Mouse (Mus musculus) kidney, postnatal 0 days (tissue): ENCODE results near the gene Tpm3. TPM values are rescaled to one million over a fixed set of nuclear protein-coding genes. Genes with fewer than 3 reads are reported as not detected.

ENCODE experiments used
- ATAC-seq: fragments of 200-750 bp; cut with Nextera tagmentation; replicated peaks from 2 replicates; pipeline ENCODE4 v1.8.0; 2017; ENCODE audit warnings: low read depth, moderate number of reproducible peaks, moderate TSS enrichment, moderate library complexity; ENCODE audit not compliant: low FRiP score
- DNase-seq: peaks from one replicate; pipeline ENCODE4 v3.0.0-alpha.2; 2016; ENCODE audit warnings: low spot score
- H3K27ac ChIP-seq: fragments of 300-500 bp; sonication (generic); 2 replicates; pipeline ENCODE4 v1.5.1; 2014; ENCODE audit warnings: mild to moderate bottlenecking
- H3K27me3 ChIP-seq: fragments of 300-500 bp; sonication (generic); 2 replicates; pipeline ENCODE4 v1.6.1; 2014; ENCODE audit warnings: low read length, mixed read lengths; ENCODE audit not compliant: insufficient read depth
- H3K36me3 ChIP-seq: fragments of 300-500 bp; sonication (generic); 2 replicates; pipeline ENCODE4 v1.6.1; 2014; ENCODE audit warnings: low read length, mixed read lengths; ENCODE audit not compliant: insufficient read depth
- H3K4me1 ChIP-seq: fragments of 300-500 bp; sonication (generic); replicated peaks from 2 replicates; pipeline ENCODE4 v1.6.1; 2014; ENCODE audit warnings: antibody characterized with exemption, low read length, mixed read lengths; ENCODE audit not compliant: insufficient read depth
- H3K4me2 ChIP-seq: fragments of 300-500 bp; sonication (generic); 2 replicates; pipeline ENCODE4 v1.6.1; 2014; ENCODE audit warnings: mild to moderate bottlenecking, low read length, moderate library complexity, mixed read lengths
- H3K4me3 ChIP-seq: fragments of 300-500 bp; sonication (generic); replicated peaks from 2 replicates; pipeline ENCODE4 v1.5.1; 2014; ENCODE audit warnings: low read depth, low read length
- H3K9ac ChIP-seq: fragments of 300-500 bp; sonication (generic); 2 replicates; pipeline ENCODE4 v1.6.1; 2014; ENCODE audit warnings: low read depth, low read length
- H3K9me3 ChIP-seq: fragments of 300-500 bp; sonication (generic); replicated peaks from 2 replicates; pipeline ENCODE4 v1.6.1; 2016; ENCODE audit warnings: low read length, inconsistent platforms, mixed read lengths
- CTCF ChIP-seq: IDR thresholded peaks from 2 replicates; pipeline ENCODE4 v1.5.1; 2016; ENCODE audit warnings: antibody characterized with exemption, low read depth, mild to moderate bottlenecking, moderate library complexity
- WGBS: fragments of 180-500 bp; shearing (Covaris S2); extraction: QIAGEN DNeasy Blood & Tissue Kit; methylation state at CpG from one replicate; pipeline ENCODE4 v1.1.7; 2014; 5-methylcytosine and 5-hydroxymethylcytosine counted together
- microRNA counts: library from miRNA; unstranded; fragments of <30 nt; microRNA quantifications from one replicate; lab custom pipeline; 2015
- microRNA-seq: library from miRNA; unstranded; fragments of <30 nt; microRNA quantifications from one replicate; pipeline ENCODE4, GENCODE M21; 2016
- polyA plus RNA-seq: library from polyadenylated mRNA; unstranded; fragments of >200 nt; fragmentation: Nextera tagmentation; extraction: Ambion mirVana; gene quantifications from 2 replicates; pipeline ENCODE4 v1.2.1, GENCODE M21; 2015

The Tpm3 gene
- polyA plus RNA-seq, 1 experiment from 2014 or later: 352 TPM

DNA sequence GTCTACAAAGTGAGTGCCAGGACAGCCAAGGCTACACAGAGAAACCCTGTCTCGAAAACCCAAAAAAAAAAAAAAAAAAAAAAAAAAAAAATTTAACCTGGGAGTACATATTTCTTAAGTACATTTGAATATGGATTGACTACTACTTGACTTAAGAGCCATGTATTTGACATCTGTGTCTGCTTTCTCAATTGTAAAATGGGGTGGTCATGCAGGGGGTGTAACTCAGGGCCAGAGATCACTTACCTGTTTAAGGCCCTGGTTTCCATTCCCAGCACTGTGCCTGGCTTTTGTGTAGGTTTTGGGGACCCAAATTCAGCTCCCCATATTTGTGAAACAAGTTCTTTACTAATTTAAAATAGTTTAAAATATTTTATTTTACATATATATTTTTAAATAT lies 65.2 kb downstream of the Tpm3 start:
- H3K4me2 ChIP-seq: no peak overlapping the region
- H3K36me3 ChIP-seq: no peaks in the 10 kb centered on the region
- no peaks in the 10 kb centered on the region for H3K27me3 ChIP-seq
- H3K9ac ChIP-seq: no peak overlapping the region
- TF ChIP-seq CTCF: no peak
- H3K4me1 ChIP-seq: no peaks in the 10 kb centered on the region
- DNase-seq (no peak), ATAC-seq (no peak)
- WGBS: 80% methylated on average over 1 of the region's 1 CpGs
- H3K9me3 ChIP-seq: no peaks in the 10 kb centered on the region
- H3K27ac ChIP-seq: no peak overlapping the region
- H3K4me3 ChIP-seq: no peak overlapping the region

DNA sequence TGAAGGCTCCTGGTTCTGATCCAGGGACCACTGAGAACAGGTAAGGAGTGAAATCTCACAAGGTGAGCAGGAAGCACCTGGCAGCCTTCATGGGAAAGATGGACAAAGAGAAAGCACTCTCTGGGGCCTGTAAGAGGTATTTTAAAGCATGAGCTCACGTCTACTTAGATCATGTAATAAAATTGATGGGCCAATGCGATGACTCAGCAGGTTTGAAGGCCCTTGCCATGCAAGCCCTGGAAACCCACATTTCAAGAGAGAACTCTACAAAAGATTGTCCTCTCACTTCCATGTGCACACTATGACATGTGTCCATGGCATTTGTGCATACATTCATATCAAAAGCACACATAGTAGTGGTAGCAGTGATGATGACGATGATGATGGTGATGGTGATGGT lies 67.5 kb downstream of the Tpm3 start:
- DNase-seq (no peak), ATAC-seq (no peak)
- Histone ChIP-seq H3K4me1 (no peaks in the 10 kb centered on the region), H3K27ac (no peak overlapping the region), H3K9me3 (no peaks in the 10 kb centered on the region), H3K27me3 (no peaks in the 10 kb centered on the region), H3K4me2 (no peak overlapping the region), H3K4me3 (no peak overlapping the region), H3K36me3 (no peaks in the 10 kb centered on the region), H3K9ac (no peak overlapping the region)
- 82% methylated on average over 3 of the region's 3 CpGs for WGBS
- TF ChIP-seq CTCF: no peak

DNA sequence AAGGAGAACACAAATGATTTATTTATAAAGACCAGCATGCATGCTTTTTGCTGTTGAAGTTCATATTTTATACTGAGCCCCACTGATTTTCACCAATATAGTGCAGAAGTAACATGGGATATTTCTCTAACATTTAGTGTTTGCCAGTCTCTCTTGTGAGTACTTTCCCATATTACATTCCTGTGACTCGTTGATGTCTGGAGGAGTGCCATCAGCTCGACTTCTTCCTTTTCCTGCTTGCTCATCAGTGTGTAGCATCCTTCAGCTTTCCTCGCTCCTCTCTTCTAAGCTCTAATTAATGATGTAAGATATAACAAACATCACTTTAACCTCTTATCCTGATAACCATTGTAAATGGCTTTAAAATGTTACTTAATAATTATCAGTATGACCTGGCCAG lies 73.0 kb downstream of the Tpm3 start:
- no peak overlapping the region for H3K4me2 ChIP-seq
- 43% methylated on average over 3 of the region's 3 CpGs for WGBS
- H3K4me3 ChIP-seq: no peak overlapping the region
- TF ChIP-seq CTCF: no peak
- H3K9ac ChIP-seq: no peak overlapping the region
- H3K27me3 ChIP-seq: no peaks in the 10 kb centered on the region
- no peak overlapping the region for H3K27ac ChIP-seq
- no peaks in the 10 kb centered on the region for H3K36me3 ChIP-seq
- ATAC-seq (no peak), DNase-seq (no peak)
- H3K9me3 ChIP-seq: no peaks in the 10 kb centered on the region
- no peaks in the 10 kb centered on the region for H3K4me1 ChIP-seq

DNA sequence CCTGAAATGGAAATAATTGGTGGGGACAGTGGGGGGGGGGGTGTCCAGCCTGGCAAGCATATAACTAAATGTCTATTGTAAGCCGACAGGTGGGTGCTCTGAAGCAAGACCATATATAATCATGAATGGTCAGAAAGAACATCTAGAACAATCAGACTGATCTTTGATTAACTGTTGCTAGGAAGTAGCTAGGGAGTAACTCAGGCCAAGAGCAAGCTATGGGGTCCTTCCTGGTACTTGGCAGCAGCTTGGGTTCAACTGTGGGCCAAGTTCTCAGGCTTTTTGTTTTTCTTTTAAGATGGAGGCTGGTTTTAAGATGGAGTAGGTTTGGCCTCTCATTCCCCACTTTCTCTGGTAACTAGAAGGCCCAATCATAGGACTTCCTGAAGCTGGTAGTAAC lies 74.2 kb downstream of the Tpm3 start:
- Histone ChIP-seq H3K4me2 (no peak overlapping the region), H3K36me3 (no peaks in the 10 kb centered on the region), H3K4me3 (no peak overlapping the region), H3K27ac (no peak overlapping the region), H3K27me3 (no peaks in the 10 kb centered on the region), H3K4me1 (no peaks in the 10 kb centered on the region), H3K9me3 (no peaks in the 10 kb centered on the region), H3K9ac (no peak overlapping the region)
- DNase-seq (no peak), ATAC-seq (no peak)
- no peak for TF ChIP-seq CTCF
- 74% methylated on average over 1 of the region's 1 CpGs for WGBS

MicroRNA genes within 50 kb of the gene (microRNA counts, 519-probe panel; counts per million panel counts)
- 5,159 counts per million, percentile 84 among the panel's probes with 10 or more counts for microRNA mmu-miR-190b (lab: Ali Mortazavi, UCI)

Small RNA genes lying within 50 kb of the gene (microRNA-seq; reads per million reads assigned to microRNA genes)
- 10.8 reads per million, percentile 24 among the genes with 10 or more reads in this experiment for gene Mir190b

Other genes with a start within 250 kb of the Tpm3 start
- 5.4 and 5.9 TPM in 2 replicates for gene She, start 241.3 kb upstream of the Tpm3 start, polyA plus RNA-seq
- gene Il6ra, start 159.5 kb upstream of the Tpm3 start, polyA plus RNA-seq: 1.7 and 2.0 TPM in 2 replicates
- 6.9 and 7.1 TPM in 2 replicates for gene Atp8b2, start 109.1 kb upstream of the Tpm3 start, polyA plus RNA-seq
- gene Hax1, start 73.9 kb upstream of the Tpm3 start, polyA plus RNA-seq: 160 and 168 TPM in 2 replicates
- gene 4933434E20Rik, start 21.0 kb upstream of the Tpm3 start, polyA plus RNA-seq: 166 and 177 TPM in 2 replicates
- gene Ubap2l, start 20.0 kb upstream of the Tpm3 start, polyA plus RNA-seq: 150 TPM in 2 replicates
- gene Nup210l, start 31.5 kb downstream of the Tpm3 start, polyA plus RNA-seq: 0.08 and 0.12 TPM in 2 replicates
- gene Rps27, start 141.0 kb downstream of the Tpm3 start, polyA plus RNA-seq: 1,751 and 2,362 TPM in 2 replicates
- gene Rab13, start 141.0 kb downstream of the Tpm3 start, polyA plus RNA-seq: 34.0 and 36.7 TPM in 2 replicates
- gene Jtb, start 158.9 kb downstream of the Tpm3 start, polyA plus RNA-seq: 153 and 160 TPM in 2 replicates
- 4.0 and 5.1 TPM in 2 replicates for gene Creb3l4, start 170.9 kb downstream of the Tpm3 start, polyA plus RNA-seq
- gene Slc39a1, start 175.5 kb downstream of the Tpm3 start, polyA plus RNA-seq: 130 TPM in 2 replicates
- 20.7 and 23.7 TPM in 2 replicates for gene Crtc2, start 181.5 kb downstream of the Tpm3 start, polyA plus RNA-seq
- 2.2 TPM in 2 replicates for gene Dennd4b, start 192.5 kb downstream of the Tpm3 start, polyA plus RNA-seq
- 8.1 and 8.9 TPM in 2 replicates for gene Gatad2b, start 220.5 kb downstream of the Tpm3 start, polyA plus RNA-seq